Mouse (Mus musculus) layer of hippocampus, adult 9-11 months (tissue): ENCODE measurements around the gene Arid3a.

ENCODE experiments used
- DNase-seq: peaks from one replicate; pipeline ENCODE4 v3.0.0; 2022

Arid3a gene

GRCm38 (mm10) chr10:79909092-79909922, 17.5 kb upstream of the Arid3a start:
- DNase-seq = peak; percentile 75

GRCm38 (mm10) chr10:79910556-79910955, 16.3 kb upstream of the Arid3a start, which contains the start of gene Gm26602:
Gene Gm26602 (plus strand): TSS chr10:79910856.
- DNase-seq = no peak

- no peak for DNase-seq
Measured at GRCm38 (mm10) chr10:79912412-79912811, 14.4 kb upstream of the Arid3a start.

GRCm38 (mm10) chr10:79914131-79914947, 12.5 kb upstream of the Arid3a start:
- DNase-seq = no peak

- DNase-seq = no peak
Measured at GRCm38 (mm10) chr10:79914948-79915596, 11.8 kb upstream of the Arid3a start.

GRCm38 (mm10) chr10:79916081-79916480, 10.8 kb upstream of the Arid3a start:
- DNase-seq = no peak

GRCm38 (mm10) chr10:79916808-79917531, 9.9 kb upstream of the Arid3a start, which contains the start of gene Kiss1r:
Gene Kiss1r (plus strand): TSS chr10:79916971.
- peak; percentile 81 for DNase-seq

GRCm38 (mm10) chr10:79917532-79918100, 9.2 kb upstream of the Arid3a start:
- DNase-seq = no peak

GRCm38 (mm10) chr10:79918231-79919078, 8.4 kb upstream of the Arid3a start:
- DNase-seq = no peak

- DNase-seq = no peak
Measured at GRCm38 (mm10) chr10:79919251-79919849, 7.5 kb upstream of the Arid3a start.

GRCm38 (mm10) chr10:79920056-79920890, 6.6 kb upstream of the Arid3a start:
- DNase-seq = no peak

- no peak for DNase-seq
Measured at GRCm38 (mm10) chr10:79920958-79921535, 5.8 kb upstream of the Arid3a start, which contains the start of gene R3hdm4. Gene R3hdm4 (minus strand): TSS chr10:79921208.

GRCm38 (mm10) chr10:79921572-79921971, 5.3 kb upstream of the Arid3a start:
- DNase-seq = no peak

GRCm38 (mm10) chr10:79924998-79925784, 1.7 kb upstream of the Arid3a start:
- peak; percentile 85 for DNase-seq

- no peak for DNase-seq
Measured at GRCm38 (mm10) chr10:79925785-79926490, 905 bp upstream of the Arid3a start.

- DNase-seq = peak; percentile 47
Measured at GRCm38 (mm10) chr10:79927324-79928029, 634 bp downstream of the Arid3a start.
